Mouse (Mus musculus): ENCODE results near the gene Gltpd2.

GRCm38 (mm10) chr11:70562995-70563469 lies 44.0 kb downstream of the Gltpd2 start:
- no peak for TF ChIP-seq POLR2A (IDR thresholded peaks at IDR 0.05; ENCODE audit: borderline replicate concordance, low read depth, low read length)
- TF ChIP-seq CTCF (IDR thresholded peaks at IDR 0.05; ENCODE audit: low read depth, low read length), result no peak

Data from bone marrow macrophage, adult 2 months (primary cell).